Mouse (Mus musculus) bone marrow, adult 2 months (tissue): ENCODE measurements around the gene Sox6.

Experiments used
- CTCF ChIP-seq: fragments of 200-500 bp; IDR thresholded peaks from 2 replicates; pipeline ENCODE4 v1.5.1; 2011; ENCODE audit warnings: low read length, control low read depth; ENCODE audit not compliant: control insufficient read depth, insufficient read depth
- POLR2A ChIP-seq: fragments of 200-500 bp; IDR thresholded peaks from 2 replicates; pipeline ENCODE4 v1.6.1; 2011; ENCODE audit warnings: low read depth, mild to moderate bottlenecking, control low read depth, low read length, borderline replicate concordance; ENCODE audit not compliant: control insufficient read depth

GRCm38 (mm10) chr7:115789116-115789823 lies 249.3 kb downstream of the Sox6 start:
- TF ChIP-seq POLR2A (no peak), CTCF (no peak)
